Mouse (Mus musculus) C2C12 (cell line): Measurements from ENCODE around the gene Apeh. TPM values are rescaled to one million over a fixed set of nuclear protein-coding genes. Genes with fewer than 3 reads are reported as not detected.

Experiments
- H3K27me3 ChIP-seq: one replicate; pipeline ENCODE4 v1.6.1; 2011; ENCODE audit not compliant: control insufficient read depth, insufficient read depth, insufficient read length
- H3K36me3 ChIP-seq: one replicate; pipeline ENCODE4 v1.6.1; 2011; ENCODE audit not compliant: control insufficient read depth, insufficient read depth
- H3K4me3 ChIP-seq: one replicate; pipeline ENCODE4 v1.5.1; 2011; ENCODE audit warnings: mild to moderate bottlenecking, control low read depth; ENCODE audit not compliant: poor library complexity, insufficient read depth, severe bottlenecking
- H3K79me2 ChIP-seq: one replicate; pipeline ENCODE4 v1.6.1; 2011; ENCODE audit not compliant: control insufficient read depth, insufficient read depth
- H3K79me3 ChIP-seq: one replicate; pipeline ENCODE4 v1.6.1; 2011; ENCODE audit warnings: low read depth, control low read depth
- H3ac ChIP-seq: one replicate; pipeline ENCODE3; 2011; ENCODE audit warnings: low read depth; ENCODE audit not compliant: control insufficient read depth, insufficient read length
- CEBPB ChIP-seq: IDR thresholded peaks from one replicate; pipeline ENCODE4 v1.6.1; 2011; ENCODE audit warnings: low read depth, mild to moderate bottlenecking, control low read depth, moderate library complexity
- CTCF ChIP-seq: IDR thresholded peaks from one replicate; pipeline ENCODE4 v1.5.1; 2011; ENCODE audit not compliant: control insufficient read depth, insufficient read depth, insufficient read length
- FOSL1 ChIP-seq: IDR thresholded peaks from one replicate; pipeline ENCODE4 v1.8.0; 2011; ENCODE audit warnings: mild to moderate bottlenecking, low read length; ENCODE audit not compliant: poor library complexity, insufficient read depth, severe bottlenecking
- MAX ChIP-seq: IDR thresholded peaks from one replicate; pipeline ENCODE4 v1.6.1; 2011; ENCODE audit warnings: mild to moderate bottlenecking, control low read depth
- MYOD1 ChIP-seq: IDR thresholded peaks from one replicate; pipeline ENCODE4 v1.6.1; 2011; ENCODE audit warnings: low read depth; ENCODE audit not compliant: control insufficient read depth, insufficient read length
- MYOG ChIP-seq: IDR thresholded peaks from one replicate; pipeline ENCODE4 v1.6.1; 2011; ENCODE audit not compliant: control insufficient read depth, insufficient read length; ENCODE audit errors: extremely low read depth
- USF1 ChIP-seq: IDR thresholded peaks from one replicate; pipeline ENCODE4 v1.6.1; 2011; ENCODE audit warnings: low read depth, mild to moderate bottlenecking, control low read depth, moderate library complexity
- polyA plus RNA-seq: library from polyadenylated mRNA; unstranded; fragments of >200 nt; fragmentation: generic; extraction: Trizol; gene quantifications from one replicate; pipeline ENCODE4 v1.2.1, GENCODE M21; 2012; ENCODE audit warnings: missing spikeins

Gene Apeh
- polyA plus RNA-seq, 1 experiment: 49.1 TPM

DNA sequence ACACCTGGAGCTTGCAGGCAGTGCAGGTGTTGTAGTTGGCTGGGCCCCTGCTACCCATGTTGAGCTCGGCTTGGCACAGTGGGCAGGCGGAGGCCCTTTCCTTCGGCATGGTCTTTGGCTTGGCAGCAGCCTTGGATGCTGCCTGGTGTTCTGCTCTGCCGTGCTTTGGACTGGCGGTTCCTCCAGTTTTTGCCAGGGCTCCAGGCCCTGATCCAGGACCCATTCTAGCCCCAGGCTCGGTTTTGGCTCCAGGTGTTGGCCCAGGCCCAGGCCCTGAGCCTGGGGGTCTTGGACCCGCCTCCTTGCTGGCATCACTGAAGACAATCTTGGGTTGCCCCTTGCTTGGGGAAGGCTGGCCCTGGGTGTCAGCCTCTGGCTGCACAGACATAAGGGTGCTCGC is 31.3 kb upstream of the Apeh start:
- no peak overlapping the region for H3ac ChIP-seq
- H3K4me3 ChIP-seq: no peak overlapping the region
- H3K27me3 ChIP-seq: no peaks in the 10 kb centered on the region
- TF ChIP-seq FOSL1: no peak
- no peak for TF ChIP-seq MAX
- no peak for TF ChIP-seq MYOD1
- TF ChIP-seq CTCF: no peak
- TF ChIP-seq USF1: no peak
- TF ChIP-seq MYOG: no peak
- TF ChIP-seq CEBPB: no peak
- H3K79me2 ChIP-seq: no peaks in the 10 kb centered on the region
- H3K36me3 ChIP-seq: no peaks in the 10 kb centered on the region
- H3K79me3 ChIP-seq: no peaks in the 10 kb centered on the region

DNA sequence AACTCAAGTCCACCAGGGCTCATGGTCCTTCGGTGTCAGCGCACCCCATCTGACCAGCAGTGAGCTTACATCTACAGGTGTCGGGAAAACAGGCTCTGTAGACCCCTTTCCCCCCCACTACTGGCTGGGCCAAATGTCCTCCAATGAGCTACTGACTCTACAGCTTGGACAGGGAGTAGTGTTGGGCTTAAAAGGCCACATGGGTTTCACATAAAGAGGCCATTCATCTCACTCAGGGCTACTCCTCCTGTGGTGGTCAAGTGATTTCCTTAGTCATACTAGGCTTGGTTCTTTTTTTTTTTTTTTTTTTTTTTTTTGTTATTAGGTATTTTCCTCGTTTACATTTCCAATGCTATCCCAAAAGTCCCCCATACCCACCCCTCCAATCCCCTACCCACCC is 29.5 kb upstream of the Apeh start:
- Histone ChIP-seq H3K4me3 (no peak overlapping the region), H3K36me3 (no peaks in the 10 kb centered on the region), H3K79me3 (no peaks in the 10 kb centered on the region), H3ac (no peak overlapping the region), H3K27me3 (no peaks in the 10 kb centered on the region), H3K79me2 (no peaks in the 10 kb centered on the region)
- TF ChIP-seq USF1 (no peak), FOSL1 (no peak), MYOG (no peak), MAX (no peak), CEBPB (no peak), MYOD1 (no peak), CTCF (no peak)

DNA sequence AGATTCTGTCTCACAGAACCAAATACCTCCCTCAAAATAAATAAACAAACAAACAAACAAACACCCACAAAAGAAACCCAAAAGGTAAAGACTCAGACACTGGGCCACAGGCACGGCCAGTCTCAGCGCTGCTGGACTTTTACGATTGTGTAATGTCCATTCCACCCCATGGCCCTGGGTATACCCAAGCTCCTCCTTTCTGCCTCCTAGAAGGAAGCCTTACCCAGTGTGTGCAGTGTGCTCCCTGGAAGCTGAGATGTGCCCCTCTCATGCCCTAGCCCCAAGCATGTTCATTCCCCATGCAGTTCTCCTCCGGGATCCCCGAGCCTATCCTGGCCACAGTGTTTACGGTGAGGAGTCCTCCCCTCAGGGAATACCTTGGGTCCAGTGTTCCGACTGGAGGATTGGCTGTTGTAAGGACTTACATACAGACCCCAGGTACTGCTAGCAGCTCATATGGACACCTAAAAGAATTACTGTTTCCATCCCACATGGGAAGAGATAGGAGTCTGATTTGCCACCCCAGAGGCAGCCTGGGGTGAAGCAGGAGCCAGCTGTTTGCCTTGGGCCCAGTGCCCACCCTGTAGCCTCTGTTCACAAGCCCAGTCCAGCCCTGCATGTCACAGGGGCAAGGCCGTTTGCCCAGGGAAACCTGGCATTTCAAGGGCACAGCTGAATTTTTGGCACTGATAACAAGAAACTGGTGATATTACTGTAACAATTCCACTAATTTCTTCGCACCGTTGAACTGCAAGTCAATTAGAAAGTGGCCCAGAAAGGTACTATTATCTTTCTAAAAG is 27.0 kb upstream of the Apeh start:
- no peaks in the 10 kb centered on the region for H3K79me2 ChIP-seq
- TF ChIP-seq MYOD1 (no peak), MYOG (no peak), USF1 (no peak), MAX (no peak), CEBPB (no peak), FOSL1 (no peak), CTCF (no peak)
- H3ac ChIP-seq: no peak overlapping the region

DNA sequence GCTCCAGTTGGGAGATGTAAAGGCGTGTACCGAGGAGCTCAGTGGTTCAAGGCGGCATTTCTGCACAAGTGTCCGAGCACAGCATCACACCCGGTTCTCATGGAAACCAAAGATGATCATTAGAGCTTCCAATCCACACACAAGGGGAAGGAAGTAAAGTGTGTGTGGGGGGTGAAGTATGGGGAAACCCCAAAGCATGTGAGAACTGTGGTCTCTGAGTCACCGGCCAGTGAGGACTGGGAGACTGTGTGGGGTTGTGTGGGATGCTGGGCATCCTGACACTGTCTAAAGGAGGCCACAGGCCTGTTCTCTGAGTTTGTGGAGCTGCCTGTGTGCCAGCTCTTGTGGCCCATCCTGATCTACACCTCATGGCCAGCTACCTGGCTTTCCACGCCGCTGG is 26.3 kb upstream of the Apeh start:
- H3K79me3 ChIP-seq: no peaks in the 10 kb centered on the region
- no peaks in the 10 kb centered on the region for H3K36me3 ChIP-seq
- H3K79me2 ChIP-seq: no peaks in the 10 kb centered on the region
- no peaks in the 10 kb centered on the region for H3K27me3 ChIP-seq
- H3K4me3 ChIP-seq: no peak overlapping the region
- no peak for TF ChIP-seq MYOD1
- peak; percentile 71 for TF ChIP-seq FOSL1
- TF ChIP-seq MYOG: no peak
- TF ChIP-seq MAX: no peak
- TF ChIP-seq CEBPB: peak; percentile 45
- TF ChIP-seq USF1: peak; percentile 15
- TF ChIP-seq CTCF: no peak
- no peak overlapping the region for H3ac ChIP-seq

More for the DNA sequence above, 27.0 kb upstream of the Apeh start:
- no peaks in the 10 kb centered on the region for H3K36me3 ChIP-seq
- no peaks in the 10 kb centered on the region for H3K79me3 ChIP-seq
- no peak overlapping the region for H3K4me3 ChIP-seq
- H3K27me3 ChIP-seq: no peaks in the 10 kb centered on the region

DNA sequence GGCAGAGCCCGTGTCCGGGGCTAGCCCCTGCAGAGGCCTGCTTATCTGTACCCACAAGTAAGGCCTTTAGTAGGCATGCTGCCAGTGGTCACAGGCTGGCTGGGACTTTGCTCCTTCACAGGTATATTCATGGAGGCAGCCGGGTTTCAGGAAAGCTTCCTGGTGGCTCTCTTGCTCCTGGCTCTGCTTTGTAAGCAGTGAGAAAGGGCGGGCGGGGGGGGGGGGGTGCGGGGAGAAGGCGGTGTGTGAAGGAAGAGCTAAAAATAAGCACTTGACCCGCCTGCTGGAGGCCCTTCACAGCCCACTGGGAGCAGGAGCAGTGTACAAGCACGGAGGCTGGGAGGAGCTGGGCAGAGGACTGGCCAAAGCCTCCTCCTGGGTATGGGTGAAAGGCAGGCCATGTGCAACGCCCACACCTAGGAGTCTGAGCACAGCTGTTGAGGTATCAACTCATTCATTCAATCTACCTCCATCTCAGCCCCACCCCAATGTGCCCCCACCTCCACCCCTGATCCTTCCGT is 25.5 kb upstream of the Apeh start:
- Histone ChIP-seq H3K79me2 (no peaks in the 10 kb centered on the region), H3ac (no peak overlapping the region), H3K79me3 (no peaks in the 10 kb centered on the region), H3K4me3 (no peak overlapping the region), H3K27me3 (no peaks in the 10 kb centered on the region), H3K36me3 (no peaks in the 10 kb centered on the region)
- TF ChIP-seq FOSL1: no peak
- no peak for TF ChIP-seq USF1
- no peak for TF ChIP-seq CEBPB
- TF ChIP-seq MAX: no peak
- TF ChIP-seq CTCF: no peak
- TF ChIP-seq MYOD1: no peak
- TF ChIP-seq MYOG: no peak

DNA sequence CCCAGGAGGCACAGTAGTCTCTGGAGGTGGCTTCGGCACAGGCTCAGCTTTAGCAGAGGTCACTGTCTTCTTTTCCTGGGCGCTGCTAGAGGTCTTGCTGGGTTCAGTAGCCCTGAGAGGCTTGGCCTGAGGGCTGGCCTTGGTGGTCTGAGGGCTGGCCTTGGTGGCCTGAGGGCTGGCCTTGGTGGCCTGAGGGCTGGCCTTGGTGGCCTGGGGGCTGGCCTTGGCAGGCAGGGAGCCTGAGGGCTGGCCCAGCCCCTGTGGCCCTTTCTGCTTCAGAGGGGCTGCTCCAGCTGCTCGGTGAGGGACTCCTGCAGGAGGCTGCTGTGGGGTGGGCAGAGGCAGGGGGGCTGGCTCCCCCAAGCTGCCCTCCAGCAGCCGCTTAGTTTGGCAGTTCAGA is 22.7 kb upstream of the Apeh start:
- H3K4me3 ChIP-seq: no peak overlapping the region
- TF ChIP-seq MYOD1: no peak
- TF ChIP-seq USF1: no peak
- no peak for TF ChIP-seq FOSL1
- TF ChIP-seq CEBPB: no peak
- TF ChIP-seq CTCF: no peak
- TF ChIP-seq MAX: no peak
- TF ChIP-seq MYOG: no peak
- no peaks in the 10 kb centered on the region for H3K36me3 ChIP-seq
- no peak overlapping the region for H3ac ChIP-seq
- H3K79me3 ChIP-seq: no peaks in the 10 kb centered on the region
- no peaks in the 10 kb centered on the region for H3K27me3 ChIP-seq
- no peaks in the 10 kb centered on the region for H3K79me2 ChIP-seq
